Mouse (Mus musculus): ENCODE measurements around the gene Pagr1a.

DNA sequence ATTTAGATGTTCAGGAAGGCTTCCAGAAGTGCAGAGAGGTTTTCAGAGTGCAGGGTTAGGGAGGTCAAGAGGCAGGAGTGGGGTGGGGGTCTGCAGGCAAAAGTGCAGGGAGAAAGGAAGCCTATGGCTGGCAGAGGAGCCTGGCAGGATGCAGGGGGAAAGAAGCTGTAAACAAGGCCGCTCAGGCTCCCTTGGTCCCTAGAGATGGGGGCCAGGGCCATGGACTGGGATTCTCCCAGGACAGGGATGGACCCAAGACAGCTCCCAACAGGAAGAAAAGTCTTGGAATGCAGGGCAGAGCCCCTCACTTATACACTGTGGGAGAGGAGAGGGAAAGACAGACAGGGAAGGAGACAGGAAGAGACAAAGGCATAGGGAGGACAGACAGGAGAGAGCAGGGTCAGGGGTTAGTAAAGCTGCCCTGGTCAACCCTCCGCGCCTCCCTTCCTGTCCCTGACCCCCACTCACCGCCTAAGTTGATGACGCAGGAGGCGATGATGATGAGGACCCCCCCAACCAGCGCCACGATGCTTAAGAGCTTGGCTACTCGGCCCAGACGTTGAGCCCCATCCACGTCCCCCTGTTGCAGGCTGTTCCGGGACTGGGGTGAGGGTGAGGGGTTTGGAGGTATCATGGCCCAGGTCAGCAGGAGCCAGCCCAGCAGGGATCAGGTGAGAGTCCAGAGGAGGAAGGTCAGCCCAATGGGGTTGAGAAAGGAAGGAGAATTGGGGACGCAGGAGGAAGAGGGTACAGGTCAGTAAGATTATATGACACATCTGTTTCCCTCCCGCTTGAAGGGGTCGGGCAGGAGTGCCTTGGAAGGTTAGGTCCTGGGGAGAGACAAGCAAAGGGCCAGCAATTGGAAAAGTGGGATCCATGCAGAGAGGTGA lies 1.5 kb upstream of the Pagr1a start:
- TF ChIP-seq GATA1 (IDR thresholded peaks at IDR 0.05; ENCODE audit: borderline replicate concordance, low read length) (no peak), FLI1 (IDR thresholded peaks at IDR 0.05; ENCODE audit: low read length) (no peak)
